Mouse (Mus musculus) mesoderm, embryonic 11.5 days (tissue): ENCODE data around the gene Gm20388.

Experiments
- DNase-seq: peaks from one replicate; pipeline ENCODE4 v3.0.0-alpha.2; 2012; ENCODE audit warnings: low read depth, low spot score

Gm20388 gene

DNA sequence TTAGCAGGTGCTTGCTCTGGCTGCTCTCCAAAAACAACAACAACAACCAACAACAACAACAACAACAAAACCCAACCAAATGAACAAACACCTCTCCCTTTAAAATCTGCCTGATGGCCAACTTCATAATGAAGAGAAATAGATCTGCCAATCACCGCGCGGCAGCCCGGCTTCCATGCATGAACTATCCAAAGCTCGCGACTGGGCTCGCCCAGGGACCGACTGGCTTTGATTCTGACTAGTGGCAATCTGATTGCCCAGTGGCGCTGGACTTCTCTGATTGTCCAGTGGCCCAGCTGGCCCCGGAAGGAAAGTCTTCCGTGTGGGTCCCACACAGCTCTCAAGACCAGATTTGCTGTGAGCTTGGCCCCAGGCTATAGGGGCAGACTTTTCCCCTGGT lies 825.8 kb downstream of the Gm20388 start:
- peak; percentile 34 for DNase-seq

- DNase-seq = no peak
Measured at GRCm38 (mm10) chr8:120737166-120737565, 826.5 kb downstream of the Gm20388 start.

- no peak for DNase-seq
Measured at GRCm38 (mm10) chr8:120738771-120739170, 828.1 kb downstream of the Gm20388 start.

DNA sequence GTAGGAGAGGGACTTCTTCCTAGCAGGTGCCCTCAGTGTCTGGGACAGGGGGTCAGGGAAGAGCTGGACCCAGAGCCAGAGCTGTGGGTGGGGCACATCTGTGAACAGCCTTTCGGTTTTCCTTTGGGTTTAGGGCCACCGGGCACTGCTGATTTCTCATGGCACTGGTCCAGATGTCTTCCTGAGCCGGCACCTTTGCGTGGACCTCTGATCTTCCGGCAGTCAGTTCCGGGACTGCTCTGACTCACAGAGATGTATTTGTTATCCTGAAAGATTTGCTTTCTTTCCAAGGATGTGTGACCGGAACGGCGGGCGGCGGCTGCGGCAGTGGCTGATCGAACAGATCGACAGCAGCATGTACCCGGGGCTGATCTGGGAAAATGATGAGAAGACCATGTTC lies 828.9 kb downstream of the Gm20388 start:
- no peak for DNase-seq

- DNase-seq = no peak
Measured at GRCm38 (mm10) chr8:120740579-120740978, 829.9 kb downstream of the Gm20388 start.

DNA sequence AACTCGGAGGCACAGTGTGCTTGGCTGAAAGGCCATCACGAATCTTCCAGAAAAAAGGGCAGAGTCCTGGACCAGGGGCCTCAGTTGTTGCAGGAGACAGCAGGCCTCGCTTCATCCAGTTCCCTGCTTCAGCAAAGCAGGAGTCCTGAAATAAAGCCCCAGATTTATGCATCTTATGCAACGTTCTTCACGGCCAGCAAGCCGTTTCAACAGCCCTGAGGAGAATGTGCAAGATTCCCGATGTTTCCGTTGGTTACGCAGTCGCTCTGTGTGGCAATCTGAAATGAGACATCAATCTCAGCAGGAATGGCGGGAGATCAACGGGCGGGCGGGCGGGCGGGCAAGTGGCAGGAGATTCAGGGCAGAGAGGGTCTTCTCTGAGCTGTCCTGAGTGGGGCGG lies 830.4 kb downstream of the Gm20388 start:
- DNase-seq = no peak

DNA sequence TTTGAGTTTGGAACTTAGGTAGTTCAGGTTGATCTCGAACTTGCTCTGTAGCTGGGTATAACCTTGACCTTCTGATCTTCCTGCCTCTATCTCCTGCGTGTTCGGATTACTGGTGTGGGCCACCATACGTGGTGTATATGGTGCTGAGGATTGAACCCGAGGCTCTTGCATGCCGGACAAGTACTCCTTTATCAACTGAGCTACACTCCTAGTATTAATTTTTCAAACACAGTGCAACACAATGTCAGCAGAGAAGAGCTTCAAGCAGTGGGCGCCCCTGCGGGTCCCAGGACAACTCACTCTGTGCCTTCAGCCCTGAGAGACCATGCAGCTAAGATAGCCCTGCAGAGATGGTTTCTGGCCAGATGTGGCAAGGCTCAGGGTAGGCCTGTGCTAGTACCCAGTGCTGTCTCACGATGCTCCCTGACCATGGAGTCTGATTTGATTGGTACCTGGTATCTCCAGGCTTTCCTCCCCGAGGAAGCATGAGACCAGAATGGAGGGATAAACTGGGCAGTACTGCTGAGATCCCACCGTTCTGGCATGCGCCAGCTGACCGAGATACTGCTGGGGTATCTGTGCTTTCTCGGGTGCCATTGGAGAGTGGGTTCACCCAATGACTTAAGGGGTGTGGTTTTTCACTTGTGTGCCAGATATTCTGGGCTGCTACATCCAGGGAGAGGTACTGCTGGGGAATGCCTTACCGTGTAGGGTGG lies 831.3 kb downstream of the Gm20388 start:
- no peak for DNase-seq

DNA sequence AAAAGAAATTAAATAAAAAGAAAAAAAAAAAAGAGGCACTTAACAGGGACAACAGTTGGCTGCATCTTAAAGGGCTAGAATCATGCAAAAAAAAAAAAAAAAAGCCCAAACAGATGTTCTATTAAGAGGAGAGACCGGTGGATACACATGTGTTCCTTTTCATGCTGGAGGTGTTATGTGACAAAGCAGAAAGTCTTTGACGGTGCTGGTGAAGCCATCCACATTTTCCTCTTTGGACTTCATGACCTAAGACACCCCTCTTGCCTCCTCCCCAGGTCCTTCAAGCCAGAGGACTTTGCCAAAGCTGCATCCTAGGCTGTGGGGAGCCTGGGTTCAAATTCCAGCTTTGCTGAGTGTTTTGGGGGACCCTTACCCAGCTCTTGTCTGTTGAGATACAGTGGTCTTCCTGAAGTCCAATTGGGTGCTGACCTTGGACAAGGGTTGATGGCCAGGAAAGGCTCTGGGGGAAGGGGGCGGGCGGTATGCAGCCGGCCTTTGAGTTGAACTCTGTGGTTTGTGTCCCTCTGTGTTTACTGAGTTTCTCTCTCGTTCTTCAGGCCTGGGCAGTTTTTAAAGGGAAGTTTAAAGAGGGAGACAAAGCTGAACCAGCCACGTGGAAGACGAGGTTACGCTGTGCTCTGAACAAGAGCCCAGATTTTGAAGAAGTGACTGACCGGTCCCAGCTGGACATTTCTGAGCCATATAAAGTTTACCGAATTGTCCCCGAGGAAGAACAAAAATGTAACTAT lies 832.7 kb downstream of the Gm20388 start:
- DNase-seq = no peak

DNA sequence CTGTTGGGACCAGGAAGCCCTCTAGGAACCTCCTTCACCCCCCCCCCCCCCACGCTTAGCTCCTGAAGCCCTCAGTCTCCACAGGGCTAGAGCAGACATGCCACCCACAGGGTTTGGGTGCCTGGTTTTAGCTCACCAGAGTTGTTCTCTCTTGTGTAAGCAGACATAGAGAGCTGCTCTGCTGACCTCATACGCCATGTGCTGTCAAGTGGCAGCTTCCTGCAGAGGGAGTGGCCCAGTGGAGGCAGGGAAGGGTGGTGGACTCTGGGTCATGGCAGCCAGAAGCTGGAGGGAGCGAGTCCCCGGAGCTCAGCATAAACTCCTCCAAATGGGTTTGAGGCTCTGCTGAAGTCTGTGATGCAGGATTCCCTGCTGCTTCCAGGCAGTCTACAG lies 833.3 kb downstream of the Gm20388 start:
- no peak for DNase-seq

DNA sequence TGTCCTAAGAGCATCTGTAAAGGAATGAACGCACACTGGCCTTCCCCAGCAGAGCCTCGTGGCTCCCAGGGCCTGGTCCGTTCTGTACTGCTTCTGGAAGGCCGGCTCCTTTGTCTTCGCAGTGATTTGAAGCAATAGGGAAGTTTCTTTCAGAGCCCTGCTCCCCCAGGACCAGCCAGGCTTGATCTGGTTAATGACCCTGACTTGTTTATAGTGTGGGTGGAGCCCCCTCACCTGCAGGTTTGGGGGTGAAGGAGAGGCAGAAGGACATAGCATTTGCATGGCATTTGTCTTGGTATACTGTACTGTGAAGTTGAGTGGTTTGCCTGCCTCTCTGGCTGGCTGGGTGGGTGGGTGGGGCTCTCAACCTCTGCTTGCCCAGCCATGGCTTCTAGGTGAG lies 833.8 kb downstream of the Gm20388 start:
- no peak for DNase-seq

DNA sequence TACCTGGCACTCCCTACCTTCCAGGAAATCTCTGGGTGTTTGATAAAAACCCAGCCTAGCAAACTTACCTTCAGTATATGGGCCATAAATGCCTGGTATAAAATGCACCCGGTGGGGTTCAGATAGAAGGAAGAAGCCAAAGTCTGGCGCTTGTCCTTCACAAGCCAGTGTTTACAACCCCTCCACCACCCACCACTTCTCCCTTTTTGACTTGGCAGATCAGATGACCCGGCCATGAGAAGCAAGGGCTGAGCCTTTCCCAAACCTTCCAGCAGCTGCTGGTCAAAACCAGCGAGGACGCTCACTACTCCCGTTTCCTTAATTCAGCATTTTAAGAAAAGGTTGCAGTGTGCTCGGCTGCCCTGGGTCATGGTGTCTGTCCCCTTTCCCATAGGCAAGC lies 834.6 kb downstream of the Gm20388 start:
- no peak for DNase-seq

- DNase-seq = no peak
Measured at GRCm38 (mm10) chr8:120746007-120746701, 835.5 kb downstream of the Gm20388 start.

DNA sequence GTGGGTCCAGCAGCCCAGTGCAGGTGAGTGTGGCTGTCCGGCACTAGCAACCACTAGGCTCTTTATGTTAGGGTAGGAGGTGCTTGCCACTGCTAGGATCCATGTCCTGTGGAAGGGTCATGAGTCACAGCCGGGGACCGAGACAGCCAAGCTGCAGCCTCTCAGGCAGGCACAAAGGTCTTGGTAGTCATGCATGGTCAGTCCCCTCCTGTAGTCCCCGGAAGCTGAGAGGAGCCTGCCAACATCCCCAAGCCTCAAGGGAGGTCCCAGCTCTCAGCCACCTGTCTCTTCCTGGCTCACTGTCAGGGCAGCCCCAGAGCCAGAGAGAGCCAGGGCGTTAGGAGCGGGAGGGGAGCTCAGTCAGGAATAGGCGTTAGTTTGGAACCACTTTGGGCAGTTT lies 836.6 kb downstream of the Gm20388 start:
- no peak for DNase-seq

- no peak for DNase-seq
Measured at GRCm38 (mm10) chr8:120750616-120751015, 840.0 kb downstream of the Gm20388 start.

DNA sequence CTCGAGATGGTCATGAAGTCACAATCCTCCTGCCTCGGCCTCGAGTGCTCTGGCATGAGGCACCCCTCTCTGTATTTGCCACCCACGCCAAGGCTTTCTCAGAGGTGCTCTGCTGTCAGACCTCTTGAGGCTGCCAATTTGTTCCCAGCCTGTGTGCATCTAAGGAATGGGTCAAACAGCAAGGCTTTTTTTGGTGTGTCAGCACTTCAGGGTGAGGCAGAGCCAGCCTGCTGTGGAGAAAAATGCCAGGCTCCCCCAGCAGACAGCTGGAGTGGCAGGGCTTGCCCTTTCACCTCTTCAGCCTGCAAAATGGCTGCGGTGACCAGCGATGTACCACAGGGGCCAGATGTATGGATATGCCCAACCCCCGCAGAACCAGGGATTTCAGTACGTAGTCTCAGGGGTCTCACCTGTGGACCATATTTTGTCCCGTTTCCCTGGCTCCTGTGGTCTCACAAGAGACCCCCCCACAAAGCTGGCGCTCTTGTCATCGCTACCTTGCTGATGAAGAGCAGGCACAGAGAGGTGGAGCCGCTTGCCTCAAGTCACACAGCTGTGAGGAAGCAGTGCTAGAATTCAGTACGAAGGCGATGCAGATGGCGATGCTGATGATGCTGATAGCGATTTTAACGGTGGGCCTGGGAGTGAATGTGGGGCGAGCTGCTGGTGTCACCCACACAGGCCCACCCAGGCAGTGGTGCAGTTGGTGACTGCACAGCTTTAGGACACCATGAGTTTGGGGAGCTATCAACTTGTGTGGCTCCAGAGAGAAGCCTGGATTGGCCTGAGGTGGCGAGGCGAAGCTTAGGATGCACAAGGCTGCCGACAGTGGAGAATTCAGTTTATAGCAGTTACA lies 840.8 kb downstream of the Gm20388 start:
- no peak for DNase-seq

- DNase-seq = peak; percentile 54
Measured at GRCm38 (mm10) chr8:120752082-120752452, 841.4 kb downstream of the Gm20388 start.

GRCm38 (mm10) chr8:120753476-120753875 lies 842.8 kb downstream of the Gm20388 start:
- DNase-seq = no peak

GRCm38 (mm10) chr8:120755306-120756297 lies 845.0 kb downstream of the Gm20388 start:
- DNase-seq = peak; percentile 66

DNA sequence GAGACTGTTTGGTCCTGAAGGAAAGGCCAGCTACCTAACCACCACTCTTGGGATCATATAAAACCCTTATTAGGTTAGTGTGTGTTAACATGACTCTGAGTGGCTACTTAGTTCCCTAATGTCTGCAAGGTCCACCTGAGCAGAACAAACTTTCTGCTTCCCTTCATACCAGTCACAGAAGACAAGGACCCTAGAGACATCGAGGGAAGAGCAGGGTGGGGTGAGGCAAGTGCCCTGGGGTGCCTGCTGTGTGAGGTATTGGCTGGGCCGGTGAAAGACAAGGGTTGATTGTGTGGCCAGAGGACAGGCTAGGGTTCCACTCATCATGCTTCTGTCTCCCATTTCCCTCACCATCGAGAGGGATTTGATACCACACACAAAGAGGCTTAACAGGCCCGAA lies 847.4 kb downstream of the Gm20388 start:
- no peak for DNase-seq

DNA sequence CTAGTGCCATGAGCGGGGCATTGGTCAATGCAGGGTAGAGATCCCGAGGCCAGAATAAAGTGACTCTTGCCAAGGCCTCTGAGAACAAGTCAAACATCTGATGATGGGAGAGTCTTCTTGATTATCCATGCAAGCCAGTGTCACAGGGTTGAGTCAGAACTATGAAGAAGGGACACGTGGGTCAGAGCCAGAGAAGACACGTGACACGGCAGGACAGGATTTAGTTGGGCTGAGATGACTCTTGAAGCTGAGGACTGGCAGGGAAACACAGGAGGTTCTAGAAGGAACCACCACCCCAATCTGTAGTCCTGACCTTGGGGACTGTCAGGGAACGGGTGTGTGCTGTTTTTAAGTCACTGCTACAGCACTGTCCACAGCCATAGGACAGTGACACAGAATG lies 849.2 kb downstream of the Gm20388 start:
- no peak for DNase-seq
